27 mouse cellular contexts compared by ENCODE assay signal in the genomic region with DNA sequence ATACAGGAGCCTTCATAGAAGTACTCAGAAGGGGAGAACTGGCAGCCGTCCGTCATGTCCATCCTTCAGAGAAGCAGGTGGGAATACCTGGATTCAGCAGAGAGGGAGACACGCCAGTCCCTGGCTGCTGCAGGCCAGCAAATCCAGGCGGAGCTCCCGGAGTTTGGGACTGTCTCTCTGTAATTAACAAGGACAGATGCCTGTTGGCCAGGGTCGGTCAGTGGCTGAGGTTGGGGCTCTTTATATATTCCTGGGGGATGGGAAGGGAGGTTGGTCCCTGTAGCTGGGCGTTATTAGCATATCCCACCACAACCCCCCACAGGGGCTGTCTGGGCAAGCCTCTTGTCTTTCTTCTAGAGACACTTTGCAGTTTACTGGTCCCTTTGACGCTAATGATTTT. TPM values are rescaled to one million over a fixed set of nuclear protein-coding genes. Genes with fewer than 3 reads are reported as not detected.
A peak's percentile ranks its signal among the peaks of the same experiment; 100 is the strongest.
DNase-seq lines count a peak whose midpoint lies in the region; ATAC-seq and TF ChIP-seq lines count a peak whose summit lies in the region.
"Had no signal": no experiment of that assay in that cellular context is flagged by ENCODE, and none has a peak within 500 bp of the region (broad histone marks: within the 10 kb centered on the region; RNA-seq: fewer than 3 reads in every experiment).

Gene Myf5 (minus strand): TSS at position 265 of the 400 bp plus-strand sequence.

- DNase-seq in midbrain, embryonic 10.5 days (ENCODE audit: low spot score) = no peak
- no peak for DNase-seq in midbrain, postnatal 0 days (ENCODE audit: low spot score)
- DNase-seq in limb, embryonic 10.5 days (ENCODE audit: low spot score) = no peak
- no peak for DNase-seq in spleen, postnatal 4 days (ENCODE audit: low spot score in 2 of 2)
- DNase-seq in layer of hippocampus, adult 18-20 months (ENCODE audit: low spot score in 2 of 2) = no peak
- DNase-seq: adrenal gland, postnatal 10 days; cerebellum, adult 9-10 months; forebrain, postnatal 0 days; heart, adult 2 months; heart, postnatal 36 days; kidney, adult 9 months; liver, embryonic 13.5 days; midbrain, embryonic 14.5 days; thymus, adult 2 months had no signal

- 0 out of 2 replicates have a peak within 1 kb of the TSS, but pooled peaks have one; percentile 9 for H3K27ac ChIP-seq in midbrain, embryonic 10.5 days (replicated peaks)
- no peak within 1 kb of the TSS for H3K27ac ChIP-seq in midbrain, postnatal 0 days (ENCODE audit: low read depth, low read length)
- H3K27ac ChIP-seq in embryonic facial prominence, embryonic 12.5 days = no peak within 1 kb of the TSS
- peak within 1 kb of the TSS; percentile 36; the same call in 1 of the 2 replicates for H3K27ac ChIP-seq in limb, embryonic 10.5 days
- no peak within 1 kb of the TSS for H3K27ac ChIP-seq in stomach, embryonic 16.5 days (ENCODE audit: low read length)
- H3K27ac ChIP-seq: forebrain, embryonic 10.5 days; heart, adult 2 months; hindbrain, embryonic 14.5 days; liver, embryonic 13.5 days had no signal

- no peaks in the 10 kb centered on the region for H3K27me3 ChIP-seq in midbrain, embryonic 10.5 days (ENCODE audit: low read depth, poor library complexity, severe bottlenecking)
- no peaks in the 10 kb centered on the region for H3K27me3 ChIP-seq in midbrain, postnatal 0 days (ENCODE audit: insufficient read depth, low read length)
- peaks cover 26% of the 10 kb centered on the region for H3K27me3 ChIP-seq in embryonic facial prominence, embryonic 12.5 days
- peaks cover 11% of the 10 kb centered on the region for H3K27me3 ChIP-seq in limb, embryonic 10.5 days (ENCODE audit: low read depth, poor library complexity, severe bottlenecking)
- no peaks in the 10 kb centered on the region for H3K27me3 ChIP-seq in stomach, embryonic 16.5 days (ENCODE audit: control insufficient read depth, insufficient read depth, low read length)
- H3K27me3 ChIP-seq: liver, embryonic 13.5 days had no signal

- TF ChIP-seq CTCF in midbrain, postnatal 0 days (IDR thresholded peaks at IDR 0.05) = no peak

- no peaks in the 10 kb centered on the region for H3K9me3 ChIP-seq in midbrain, embryonic 10.5 days (replicated peaks)
- H3K9me3 ChIP-seq in midbrain, postnatal 0 days (ENCODE audit: low read length) = no peaks in the 10 kb centered on the region
- no peaks in the 10 kb centered on the region for H3K9me3 ChIP-seq in embryonic facial prominence, embryonic 12.5 days
- no peaks in the 10 kb centered on the region for H3K9me3 ChIP-seq in limb, embryonic 10.5 days (replicated peaks)
- H3K9me3 ChIP-seq in stomach, embryonic 16.5 days (replicated peaks; ENCODE audit: control insufficient read depth, low read length) = no peaks in the 10 kb centered on the region
- H3K9me3 ChIP-seq: forebrain, embryonic 10.5 days; liver, embryonic 13.5 days had no signal

- H3K4me2 ChIP-seq in midbrain, postnatal 0 days (ENCODE audit: low read depth, low read length, poor library complexity, severe bottlenecking) = no peak within 1 kb of the TSS
- peak within 1 kb of the TSS; percentile 43; the same call in 1 of the 2 replicates for H3K4me2 ChIP-seq in embryonic facial prominence, embryonic 12.5 days (replicated peaks)
- H3K4me2 ChIP-seq in stomach, embryonic 16.5 days (ENCODE audit: low read depth, low read length) = peak within 1 kb of the TSS; percentile 2; the same call in 1 of the 2 replicates
- H3K4me2 ChIP-seq: hindbrain, embryonic 14.5 days; liver, embryonic 13.5 days had no signal

- no peak for ATAC-seq in midbrain, postnatal 0 days (ENCODE audit: low FRiP score)
- no peak for ATAC-seq in embryonic facial prominence, embryonic 12.5 days (ENCODE audit: insufficient number of reproducible peaks, insufficient read depth, low FRiP score, low TSS enrichment)
- no peak for ATAC-seq in stomach, embryonic 16.5 days (ENCODE audit: insufficient read depth, low FRiP score)
- ATAC-seq: forebrain, postnatal 0 days; lung, postnatal 0 days had no signal

- H3K9ac ChIP-seq in midbrain, postnatal 0 days (replicated peaks; ENCODE audit: low read length, poor library complexity, severe bottlenecking) = no peak within 1 kb of the TSS
- no peak within 1 kb of the TSS for H3K9ac ChIP-seq in embryonic facial prominence, embryonic 12.5 days
- no peak within 1 kb of the TSS for H3K9ac ChIP-seq in stomach, embryonic 16.5 days (ENCODE audit: low read length)
- H3K9ac ChIP-seq: forebrain, postnatal 0 days; hindbrain, embryonic 14.5 days; liver, embryonic 13.5 days had no signal

- no peaks in the 10 kb centered on the region for H3K36me3 ChIP-seq in midbrain, embryonic 10.5 days
- H3K36me3 ChIP-seq in midbrain, postnatal 0 days (ENCODE audit: insufficient read depth, low read length) = no peaks in the 10 kb centered on the region
- no peaks in the 10 kb centered on the region for H3K36me3 ChIP-seq in embryonic facial prominence, embryonic 12.5 days
- no peaks in the 10 kb centered on the region for H3K36me3 ChIP-seq in limb, embryonic 10.5 days
- no peaks in the 10 kb centered on the region for H3K36me3 ChIP-seq in stomach, embryonic 16.5 days (ENCODE audit: control insufficient read depth, insufficient read depth, low read length)
- H3K36me3 ChIP-seq: forebrain, embryonic 10.5 days; liver, embryonic 13.5 days had no signal

- H3K4me3 ChIP-seq in midbrain, embryonic 10.5 days = no peak within 1 kb of the TSS
- H3K4me3 ChIP-seq in midbrain, postnatal 0 days (ENCODE audit: low read depth, low read length) = no peak within 1 kb of the TSS
- H3K4me3 ChIP-seq in embryonic facial prominence, embryonic 12.5 days = peak within 1 kb of the TSS; percentile 25
- H3K4me3 ChIP-seq in limb, embryonic 10.5 days = peak within 1 kb of the TSS; percentile 24; the same call in 1 of the 2 replicates
- no peak within 1 kb of the TSS for H3K4me3 ChIP-seq in stomach, embryonic 16.5 days (replicated peaks; ENCODE audit: low read length)
- H3K4me3 ChIP-seq: forebrain, embryonic 10.5 days; heart, adult 2 months; liver, embryonic 13.5 days had no signal

- H3K4me1 ChIP-seq in midbrain, embryonic 10.5 days = peaks cover 20% of the 10 kb centered on the region
- no peaks in the 10 kb centered on the region for H3K4me1 ChIP-seq in midbrain, postnatal 0 days (ENCODE audit: insufficient read depth, low read length)
- peaks cover 6% of the 10 kb centered on the region; the same call in 1 of the 2 replicates for H3K4me1 ChIP-seq in embryonic facial prominence, embryonic 12.5 days
- peaks cover 32% of the 10 kb centered on the region for H3K4me1 ChIP-seq in limb, embryonic 10.5 days
- H3K4me1 ChIP-seq in stomach, embryonic 16.5 days (ENCODE audit: control insufficient read depth, insufficient read depth, low read length) = no peaks in the 10 kb centered on the region
- H3K4me1 ChIP-seq: liver, embryonic 13.5 days had no signal

- 75% methylated on average over 8 of the region's 8 CpGs for WGBS in midbrain, embryonic 10.5 days
- WGBS in midbrain, postnatal 0 days = 80% methylated on average over 8 of the region's 8 CpGs
- 60% methylated on average over 8 of the region's 8 CpGs for WGBS in embryonic facial prominence, embryonic 12.5 days
- WGBS in limb, embryonic 10.5 days = 36% methylated on average over 8 of the region's 8 CpGs
- WGBS in stomach, embryonic 16.5 days = 69% methylated on average over 8 of the region's 8 CpGs

RNA-seq across cellular contexts. Expression of gene Myf5, which starts in this region (rescaled TPM):
- polyA plus RNA-seq in midbrain, embryonic 10.5 days (2016; fragmentation: Nextera tagmentation; extraction: Ambion mirVana) = 2.8 and 3.3 TPM in 2 replicates
- total RNA-seq in midbrain, postnatal 0 days (2014; rRNA removed) = not detected in 2 replicates
- 0.07 TPM in 1 of 2 replicates, not detected in the other for polyA plus RNA-seq in midbrain, postnatal 0 days (2015; fragmentation: Nextera tagmentation; extraction: Ambion mirVana)
- polyA plus RNA-seq in embryonic facial prominence, embryonic 12.5 days (2016; fragmentation: Nextera tagmentation; extraction: Ambion mirVana) = 7.3 and 9.1 TPM in 2 replicates
- polyA plus RNA-seq in limb, embryonic 10.5 days (2016; fragmentation: Nextera tagmentation; extraction: Ambion mirVana) = 8.4 and 15.1 TPM in 2 replicates
- polyA plus RNA-seq in stomach, embryonic 16.5 days (2015; fragmentation: Nextera tagmentation; extraction: Ambion mirVana) = 0.14 and 1.5 TPM in 2 replicates
- not detected for total RNA-seq in layer of hippocampus, adult 18-20 months (2021)
- total RNA-seq: common myeloid progenitor, adult 5-6 weeks; forebrain, postnatal 0 days; heart, adult 2 months; heart, postnatal 36 days; layer of hippocampus, postnatal 14 days; left cerebral cortex, postnatal 25 days; megakaryocyte, adult 5-6 weeks had no signal
- polyA plus RNA-seq: forebrain, postnatal 0 days; heart, adult 2 months; heart, embryonic 14.5 days; intestine, embryonic 14.5 days; large intestine, adult 2 months; midbrain, embryonic 14.5 days; small intestine, adult 2 months; thymus, adult 2 months had no signal

Comparison
In these comparisons a context has a peak if more than half of its experiments do, and no peak if none do; other contexts are left out.
1. H3K27ac ChIP-seq: peak in midbrain, embryonic 10.5 days (single experiment) and limb, embryonic 10.5 days (single experiment); none in midbrain, postnatal 0 days (single experiment), embryonic facial prominence, embryonic 12.5 days (single experiment) and stomach, embryonic 16.5 days (single experiment).
2. H3K4me3 ChIP-seq: peak in embryonic facial prominence, embryonic 12.5 days (single experiment) and limb, embryonic 10.5 days (single experiment); none in midbrain, embryonic 10.5 days (single experiment), midbrain, postnatal 0 days (single experiment) and stomach, embryonic 16.5 days (single experiment).